Mouse (Mus musculus) heart, postnatal 0 days (tissue): ENCODE measurements around the gene Col4a1.

Source experiments
- CTCF ChIP-seq: IDR thresholded peaks from 2 replicates; pipeline ENCODE4 v1.5.1; 2016; ENCODE audit warnings: antibody characterized with exemption, control low read depth, low read depth
- EP300 ChIP-seq: IDR thresholded peaks from 2 replicates; pipeline ENCODE4 v1.6.1; 2016; ENCODE audit warnings: antibody characterized with exemption, low read depth

DNA sequence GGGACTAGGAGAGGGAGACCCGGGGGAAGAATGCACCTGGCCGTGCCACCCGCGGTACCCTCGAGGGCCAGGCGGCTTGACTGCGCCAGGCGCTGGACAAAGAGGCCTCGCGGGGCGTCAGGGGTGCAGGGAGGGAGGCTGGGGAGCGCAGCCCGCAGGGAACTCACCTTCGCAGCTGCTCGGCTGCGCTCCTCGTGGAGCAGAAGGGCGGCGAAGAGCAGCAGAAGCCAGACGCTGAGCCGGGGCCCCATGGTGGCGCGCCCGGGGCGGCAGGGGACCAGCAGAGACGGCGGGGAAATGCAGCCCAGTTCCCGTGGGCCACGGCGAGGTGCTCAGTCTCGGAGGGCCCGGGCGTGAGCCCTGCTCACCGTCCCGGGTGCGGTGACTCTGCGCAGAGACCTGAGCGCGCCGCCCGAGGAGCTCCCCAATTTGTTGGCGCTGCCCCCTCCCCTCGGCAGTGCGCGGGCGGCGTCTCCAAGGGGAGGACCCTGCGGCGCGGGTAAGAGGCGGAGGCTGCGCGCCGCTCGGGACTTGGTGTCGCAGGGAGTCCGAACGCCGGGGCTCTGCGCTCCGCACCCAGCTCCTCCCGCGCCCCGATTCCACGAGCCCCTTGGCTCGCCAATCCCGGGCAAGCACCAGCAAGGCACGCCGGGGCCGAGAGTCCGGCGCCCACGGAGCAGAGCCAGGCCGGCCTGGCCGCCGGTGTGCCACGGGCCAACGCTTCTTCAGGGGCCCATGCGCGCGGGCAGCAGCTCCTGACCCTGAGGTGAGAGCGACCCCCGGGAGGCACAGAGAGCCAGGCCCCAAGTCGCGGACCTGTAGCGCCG is at the start of gene Col4a1, which contains the start of gene Col4a2:
- TF ChIP-seq CTCF = no peak; the same call in 1 of the 2 replicates
- no peak for TF ChIP-seq EP300
